Mouse (Mus musculus) G1E (cell line): ENCODE results near the gene Car1. TPM values are rescaled to one million over a fixed set of nuclear protein-coding genes. Genes with fewer than 3 reads are reported as not detected.
"Not testable (repeated sequence)": the region's sequence is repeated elsewhere in the genome, so short reads cannot be mapped to it uniquely, and the experiment has no call there.

ENCODE experiments used
- ATAC-seq: 2 replicates; pipeline ENCODE4 v1.8.0; 2016; ENCODE audit warnings: mild to moderate bottlenecking; ENCODE audit not compliant: insufficient number of reproducible peaks, poor library complexity, low FRiP score, severe bottlenecking; ENCODE audit errors: extremely low read depth
- DNase-seq: peaks from one replicate; pipeline ENCODE4 v3.0.0; 2012; ENCODE audit warnings: low spot score
- H3K27me3 ChIP-seq: 2 replicates; pipeline ENCODE4 v1.6.1; 2012; ENCODE audit warnings: mild to moderate bottlenecking, low read length, inconsistent platforms; ENCODE audit not compliant: insufficient read depth
- H3K36me3 ChIP-seq: replicated peaks from 2 replicates; pipeline ENCODE3; 2012; ENCODE audit warnings: mild to moderate bottlenecking, inconsistent platforms
- H3K4me1 ChIP-seq: 2 replicates; pipeline ENCODE4 v1.6.1; 2012; ENCODE audit warnings: low read depth, low read length, inconsistent platforms, mixed read lengths; ENCODE audit not compliant: insufficient read depth
- H3K4me3 ChIP-seq: 2 replicates; pipeline ENCODE4 v1.5.1; 2012; ENCODE audit warnings: low read depth, mild to moderate bottlenecking, inconsistent platforms, low read length, moderate library complexity, mixed read lengths
- H3K9me3 ChIP-seq: replicated peaks from 2 replicates; pipeline ENCODE4 v1.6.1; 2012; ENCODE audit warnings: inconsistent platforms
- CTCF ChIP-seq: IDR thresholded peaks from 2 replicates; pipeline ENCODE4 v1.5.1; 2012; ENCODE audit warnings: low read depth, low read length, inconsistent platforms, mixed read lengths
- GATA1 ChIP-seq: IDR thresholded peaks from 2 replicates; pipeline ENCODE4 v1.6.1; 2012; ENCODE audit warnings: borderline replicate concordance, low read length, inconsistent platforms, mixed read lengths
- GATA2 ChIP-seq: IDR thresholded peaks from 2 replicates; pipeline ENCODE4 v1.6.1; 2012; ENCODE audit warnings: low read depth, low read length, inconsistent platforms, borderline replicate concordance
- POLR2AphosphoS5 ChIP-seq: IDR thresholded peaks from 2 replicates; pipeline ENCODE4 v1.6.1; 2012; ENCODE audit warnings: low read depth, low read length, inconsistent platforms; ENCODE audit not compliant: insufficient replicate concordance
- TAL1 ChIP-seq: conservative IDR thresholded peaks from 2 replicates; pipeline ENCODE4 v1.6.1; 2012; ENCODE audit warnings: low read depth, low read length, inconsistent platforms, mixed read lengths
- polyA plus RNA-seq: library from polyadenylated mRNA; stranded (reverse); fragments of >175 nt; gene quantifications from 2 replicates; pipeline ENCODE4 v1.2.3, GENCODE M21; 2012
- total RNA-seq, 2 experiments: library from RNA; stranded (forward) in 1 of 2; stranded (reverse) in 1 of 2; fragments of 200-1000 nt in 1 of 2; fragments of >200 nt in 1 of 2; fragmentation: Nextera tagmentation in 1 of 2; gene quantifications; 2 replicates each; pipeline ENCODE4 v1.2.3; 2014 to 2017

Car1 gene
- total and polyA plus RNA-seq, 3 experiments: 89.4 to 1,046 (median 369) TPM

DNA sequence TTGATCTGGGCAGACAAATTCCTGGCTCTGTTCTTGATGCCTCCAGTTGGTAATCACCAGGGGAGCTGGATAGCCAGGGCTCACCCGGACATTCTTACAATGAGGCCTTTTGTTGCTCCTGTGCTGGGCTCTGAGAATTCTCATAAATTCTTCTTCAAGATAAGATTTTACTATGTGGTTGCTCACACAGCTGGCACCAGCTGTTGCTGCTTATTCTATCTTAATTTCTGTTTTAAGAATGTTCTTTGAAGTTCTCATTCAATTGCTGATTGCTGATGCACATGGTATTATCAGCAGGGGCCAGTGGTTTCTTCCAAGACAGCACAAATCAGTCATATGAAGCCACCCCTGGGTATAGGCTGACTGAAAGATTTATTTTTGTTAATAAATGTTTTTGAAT is 21.0 kb downstream of the Car1 start:
- H3K27me3 ChIP-seq: no peaks in the 10 kb centered on the region
- H3K9me3 ChIP-seq: no peaks in the 10 kb centered on the region
- peaks cover 31% of the 10 kb centered on the region for H3K36me3 ChIP-seq
- ATAC-seq: no peak
- H3K4me1 ChIP-seq: peaks cover 33% of the 10 kb centered on the region
- no peak overlapping the region for H3K4me3 ChIP-seq
- DNase-seq: no peak
- TF ChIP-seq GATA2: no peak
- TF ChIP-seq GATA1: no peak
- TF ChIP-seq CTCF: no peak
- TF ChIP-seq POLR2AphosphoS5: no peak
- TF ChIP-seq TAL1: no peak

DNA sequence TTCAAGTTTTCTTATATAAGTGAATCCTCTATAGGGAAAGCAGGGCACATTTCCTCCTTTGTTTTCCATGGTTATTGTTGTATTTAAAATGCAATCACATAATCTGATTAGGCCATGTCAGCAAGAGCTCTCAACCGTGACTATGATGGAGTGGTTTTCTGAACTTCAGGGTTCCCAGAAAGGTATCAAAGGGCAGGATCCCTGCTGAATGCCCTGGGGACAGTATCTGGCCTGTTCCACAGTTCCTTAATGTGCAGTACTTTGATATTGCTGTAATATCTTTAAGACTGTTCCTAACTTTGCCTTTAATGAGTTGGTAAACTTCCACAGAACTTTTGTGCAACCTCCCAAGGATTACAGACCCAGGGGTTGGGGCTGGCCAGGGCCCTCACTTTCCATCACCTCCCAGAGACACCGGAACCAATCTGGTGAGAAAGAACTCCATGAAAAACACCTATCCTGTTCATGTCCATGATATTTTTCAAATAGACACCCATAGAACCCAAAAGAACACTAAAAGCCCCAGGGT is 21.6 kb downstream of the Car1 start:
- Histone ChIP-seq H3K36me3 (peaks cover 31% of the 10 kb centered on the region), H3K4me3 (no peak overlapping the region), H3K4me1 (peaks cover 31% of the 10 kb centered on the region), H3K27me3 (no peaks in the 10 kb centered on the region), H3K9me3 (no peaks in the 10 kb centered on the region)
- ATAC-seq (no peak), DNase-seq (no peak)
- TF ChIP-seq GATA1 (no peak), POLR2AphosphoS5 (no peak)

DNA sequence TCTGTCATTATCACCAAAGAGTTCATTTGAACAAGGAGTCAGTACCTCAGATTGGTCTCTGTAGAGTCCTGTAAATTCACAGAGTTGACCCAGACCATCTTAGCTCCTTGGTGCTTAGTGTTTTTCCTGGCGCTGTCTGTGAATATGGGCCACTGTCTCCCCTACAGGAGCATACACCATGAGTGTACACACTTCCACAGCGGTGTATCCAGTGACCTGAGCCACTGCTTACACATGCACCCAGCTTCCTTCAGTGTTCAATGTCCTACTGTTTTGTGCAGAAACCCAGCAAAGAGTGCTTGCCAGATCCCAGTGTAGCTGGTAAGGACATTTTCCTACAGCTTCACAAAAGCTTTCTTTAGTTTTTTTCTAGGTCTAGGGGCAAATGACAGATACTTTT is 22.8 kb downstream of the Car1 start:
- no peak for DNase-seq
- no peaks in the 10 kb centered on the region for H3K27me3 ChIP-seq
- no peak overlapping the region for H3K4me3 ChIP-seq
- TF ChIP-seq POLR2AphosphoS5 (no peak), GATA2 (no peak), GATA1 (no peak), TAL1 (no peak), CTCF (no peak)
- peaks cover 23% of the 10 kb centered on the region for H3K36me3 ChIP-seq
- peaks cover 23% of the 10 kb centered on the region for H3K4me1 ChIP-seq
- H3K9me3 ChIP-seq: no peaks in the 10 kb centered on the region
- no peak for ATAC-seq

GRCm38 (mm10) chr3:14783198-14783597 is 25.0 kb downstream of the Car1 start:
- not testable (repeated sequence) for H3K27me3 ChIP-seq, H3K9me3 ChIP-seq, DNase-seq, ATAC-seq, H3K4me3 ChIP-seq
- peaks cover 16% of the 10 kb centered on the region for H3K36me3 ChIP-seq
- H3K4me1 ChIP-seq: peaks cover 15% of the 10 kb centered on the region

GRCm38 (mm10) chr3:14782365-14782764 is 25.8 kb downstream of the Car1 start:
- not testable (repeated sequence) for H3K9me3 ChIP-seq, ATAC-seq, H3K27me3 ChIP-seq, DNase-seq, H3K4me3 ChIP-seq
- H3K36me3 ChIP-seq: peaks cover 12% of the 10 kb centered on the region
- H3K4me1 ChIP-seq: peaks cover 12% of the 10 kb centered on the region

DNA sequence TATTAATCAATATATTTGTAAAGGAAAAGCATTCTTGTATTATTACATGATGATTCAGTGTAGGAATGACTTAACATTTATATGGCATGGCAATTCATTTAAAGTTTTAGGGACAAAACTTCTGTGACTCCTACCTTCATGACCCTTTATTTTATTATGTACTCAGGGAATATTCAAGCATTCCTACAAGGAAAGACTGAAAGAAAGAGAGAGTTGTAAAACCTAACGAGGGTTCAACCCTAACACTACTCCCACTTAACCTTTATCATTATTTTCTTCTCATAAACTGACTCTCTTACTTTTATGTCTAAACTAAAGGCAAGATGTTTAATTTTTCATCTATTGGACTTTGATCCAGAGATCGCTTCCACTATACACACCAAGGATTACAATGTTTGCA is 28.0 kb downstream of the Car1 start:
- TF ChIP-seq TAL1 (no peak), GATA2 (no peak), CTCF (no peak), POLR2AphosphoS5 (no peak), GATA1 (no peak)
- Histone ChIP-seq H3K27me3 (no peaks in the 10 kb centered on the region), H3K36me3 (peaks cover 2% of the 10 kb centered on the region), H3K9me3 (no peaks in the 10 kb centered on the region), H3K4me3 (no peak overlapping the region), H3K4me1 (peaks cover under 1% of the 10 kb centered on the region; the same call in 1 of the 2 replicates)
- ATAC-seq: no peak
- no peak for DNase-seq

GRCm38 (mm10) chr3:14776497-14777162 is 31.5 kb downstream of the Car1 start:
- ATAC-seq, H3K4me3 ChIP-seq, H3K4me1 ChIP-seq, H3K36me3 ChIP-seq, H3K27me3 ChIP-seq, DNase-seq, H3K9me3 ChIP-seq: not testable (repeated sequence)

GRCm38 (mm10) chr3:14774539-14774938 is 33.6 kb downstream of the Car1 start:
- H3K36me3 ChIP-seq, H3K9me3 ChIP-seq, H3K4me3 ChIP-seq, H3K27me3 ChIP-seq, ATAC-seq, H3K4me1 ChIP-seq, DNase-seq: not testable (repeated sequence)

GRCm38 (mm10) chr3:14772473-14772872 is 35.7 kb downstream of the Car1 start:
- not testable (repeated sequence) for H3K4me1 ChIP-seq, ATAC-seq

More at GRCm38 (mm10) chr3:14772473-14772872, 35.7 kb downstream of the Car1 start:
- H3K36me3 ChIP-seq, DNase-seq, H3K9me3 ChIP-seq, H3K4me3 ChIP-seq, H3K27me3 ChIP-seq: not testable (repeated sequence)
